Mouse (Mus musculus): Measurements from ENCODE around the gene Tlr6.

Tlr6 gene

DNA sequence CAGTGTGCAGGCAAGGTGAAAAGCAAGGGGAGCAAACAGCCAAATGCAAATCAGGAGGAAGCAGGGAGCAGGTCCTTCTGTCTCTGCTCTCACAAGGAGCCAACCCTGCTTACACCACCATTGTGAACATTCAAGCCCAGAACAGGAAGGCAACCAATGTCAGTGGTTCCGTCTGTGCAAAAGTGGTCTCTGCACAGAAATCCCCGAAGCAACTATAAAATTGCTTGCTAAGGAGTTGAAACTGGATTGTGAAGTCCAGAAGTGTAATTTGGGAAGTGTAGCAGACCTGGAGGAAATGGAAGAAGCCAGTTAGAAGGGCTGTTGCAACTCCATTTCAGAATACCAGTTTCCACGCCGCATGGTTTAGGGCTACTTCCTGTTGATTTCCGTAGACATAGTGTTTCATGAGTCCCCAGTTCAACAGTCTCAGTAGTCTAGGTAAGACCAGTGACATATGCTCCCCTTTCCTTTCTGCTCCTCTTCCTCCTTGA is 37.0 kb downstream of the Tlr6 start:
- no peak for DNase-seq

DNA sequence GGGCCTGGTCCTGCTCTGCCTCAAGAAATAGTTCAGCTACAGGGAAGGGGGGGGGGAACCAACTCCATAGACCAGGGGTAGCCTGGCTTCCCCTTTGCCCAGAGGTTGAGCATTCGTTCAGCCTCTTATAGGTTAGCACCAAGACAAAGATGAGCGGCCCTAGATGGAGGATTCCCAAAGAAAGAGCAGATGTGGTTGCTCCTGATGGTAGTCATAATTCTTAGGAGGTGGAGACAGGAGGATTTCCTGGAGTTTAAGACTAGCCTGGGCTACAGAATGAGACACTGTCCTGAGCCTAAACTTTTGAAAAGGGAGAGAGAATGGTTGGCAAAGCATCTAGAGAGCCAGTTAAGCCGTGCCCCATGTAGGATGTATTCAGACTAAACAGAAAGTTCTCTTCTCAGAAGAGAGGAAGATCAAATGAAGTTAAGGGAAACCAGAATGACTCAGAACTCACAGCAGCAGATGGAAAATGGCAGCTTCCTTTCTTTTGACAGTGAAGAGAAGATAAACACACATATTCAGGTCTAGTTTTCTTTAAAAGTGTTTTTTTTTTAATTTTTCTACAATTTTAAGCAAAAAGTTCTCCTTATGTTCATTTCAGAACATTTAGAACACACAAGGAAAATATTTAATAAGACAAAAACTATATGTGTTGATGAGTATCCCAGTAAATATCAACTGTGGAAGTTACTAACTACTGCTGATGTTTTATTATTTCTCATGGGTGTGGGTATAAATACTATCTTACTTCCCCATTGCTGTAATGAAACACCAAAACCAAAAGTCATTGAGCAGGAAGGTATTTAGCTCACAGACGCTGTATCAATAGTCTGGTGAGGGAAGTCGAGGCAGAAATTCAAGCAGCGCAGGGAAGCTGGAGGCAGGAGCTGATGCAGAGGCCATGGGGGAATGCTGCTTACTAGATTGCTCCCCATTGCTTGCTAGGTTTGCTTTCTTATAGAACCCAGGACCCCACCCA is 41.0 kb downstream of the Tlr6 start:
- DNase-seq, result no peak

DNA sequence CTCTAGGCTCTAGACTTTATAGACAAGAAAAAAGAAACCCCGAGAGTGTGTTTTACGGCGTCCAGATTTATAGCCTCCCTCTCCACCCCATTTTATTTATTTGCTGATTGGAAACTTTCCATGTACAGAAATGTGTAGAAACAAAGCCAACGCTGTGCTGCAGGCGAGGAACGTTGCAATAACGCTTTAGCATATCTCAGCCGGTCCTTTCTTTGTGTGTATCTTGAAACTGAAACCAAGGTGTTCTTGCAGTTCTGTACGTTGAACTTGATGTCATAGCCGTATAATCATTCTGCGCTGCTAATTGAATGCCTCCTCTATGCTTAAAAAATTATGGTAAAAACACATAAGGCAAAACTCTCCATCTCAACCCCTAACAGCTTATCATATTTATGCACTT is 42.2 kb downstream of the Tlr6 start:
- DNase-seq, result no peak

DNA sequence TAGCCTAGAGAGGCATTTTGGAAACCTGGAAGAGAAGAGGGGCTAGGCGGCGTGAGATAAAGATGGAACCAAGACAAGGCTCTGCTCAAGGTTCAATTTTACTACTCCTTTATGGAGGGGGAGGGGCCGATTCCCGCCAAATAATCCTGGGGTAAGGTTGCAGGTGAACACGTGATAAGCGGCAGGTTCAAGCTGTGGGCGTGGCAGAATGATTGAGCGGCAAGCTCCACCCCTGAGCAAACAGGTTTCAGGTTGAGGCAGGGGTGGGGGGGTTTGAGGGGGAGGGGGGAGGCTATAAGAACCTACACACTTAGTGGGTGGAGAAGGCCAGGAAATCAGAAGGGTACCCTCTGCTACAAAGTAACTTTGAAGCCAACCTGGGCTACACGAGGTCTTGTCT is 42.7 kb downstream of the Tlr6 start:
- no peak for DNase-seq

DNA sequence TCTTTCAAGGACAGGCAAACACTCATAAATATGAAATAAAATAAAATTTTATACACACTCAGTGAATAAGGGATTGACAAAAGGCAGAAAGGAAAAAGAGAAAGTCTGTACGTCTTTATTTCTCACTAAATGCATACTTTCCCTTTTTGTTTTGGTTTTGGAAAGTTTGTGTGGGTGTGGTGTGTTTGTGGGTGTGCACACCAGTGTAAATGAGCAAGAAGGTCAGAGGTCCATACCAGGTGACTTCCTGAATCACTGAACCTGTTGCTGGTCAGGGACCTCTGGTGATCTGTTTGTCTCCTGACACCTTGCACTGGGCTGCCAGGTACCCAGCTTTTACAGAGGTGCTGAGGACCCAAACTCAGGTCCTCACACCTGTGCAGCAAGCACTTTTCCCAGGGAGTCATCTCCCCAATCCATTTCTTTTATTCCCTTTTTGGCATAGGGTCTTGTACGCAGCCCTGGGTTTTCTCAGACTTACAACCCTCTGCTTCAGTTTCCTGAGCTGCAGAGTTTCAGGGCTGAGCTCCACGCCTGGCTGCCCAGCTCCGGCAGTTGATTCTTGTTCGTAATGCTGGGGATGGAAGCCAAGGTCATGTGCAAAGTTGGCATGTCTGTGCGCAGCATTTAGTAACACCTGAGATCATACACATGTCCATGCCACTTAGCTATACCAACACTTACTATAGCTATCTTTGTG is 51.2 kb downstream of the Tlr6 start:
- no peak for DNase-seq

DNA sequence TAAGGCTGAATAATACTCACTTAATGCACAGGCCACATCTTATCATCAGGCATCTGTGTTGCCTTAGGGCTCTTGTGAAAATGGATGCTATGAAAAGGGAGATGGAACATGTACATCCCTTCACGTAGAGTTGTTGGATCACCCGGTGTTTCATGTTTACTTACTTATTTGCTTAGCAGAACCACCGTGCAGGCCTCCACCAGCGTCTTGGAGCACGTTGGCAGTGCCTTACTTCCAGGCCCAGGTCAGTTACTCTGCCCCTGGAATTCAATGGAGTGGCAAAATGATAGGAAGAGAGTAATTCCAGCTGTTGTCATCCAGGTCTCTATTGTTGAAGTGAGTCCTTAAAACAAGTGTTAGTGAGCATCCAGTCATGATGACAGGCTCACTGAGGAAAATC is 52.0 kb downstream of the Tlr6 start:
- DNase-seq, result no peak

DNA sequence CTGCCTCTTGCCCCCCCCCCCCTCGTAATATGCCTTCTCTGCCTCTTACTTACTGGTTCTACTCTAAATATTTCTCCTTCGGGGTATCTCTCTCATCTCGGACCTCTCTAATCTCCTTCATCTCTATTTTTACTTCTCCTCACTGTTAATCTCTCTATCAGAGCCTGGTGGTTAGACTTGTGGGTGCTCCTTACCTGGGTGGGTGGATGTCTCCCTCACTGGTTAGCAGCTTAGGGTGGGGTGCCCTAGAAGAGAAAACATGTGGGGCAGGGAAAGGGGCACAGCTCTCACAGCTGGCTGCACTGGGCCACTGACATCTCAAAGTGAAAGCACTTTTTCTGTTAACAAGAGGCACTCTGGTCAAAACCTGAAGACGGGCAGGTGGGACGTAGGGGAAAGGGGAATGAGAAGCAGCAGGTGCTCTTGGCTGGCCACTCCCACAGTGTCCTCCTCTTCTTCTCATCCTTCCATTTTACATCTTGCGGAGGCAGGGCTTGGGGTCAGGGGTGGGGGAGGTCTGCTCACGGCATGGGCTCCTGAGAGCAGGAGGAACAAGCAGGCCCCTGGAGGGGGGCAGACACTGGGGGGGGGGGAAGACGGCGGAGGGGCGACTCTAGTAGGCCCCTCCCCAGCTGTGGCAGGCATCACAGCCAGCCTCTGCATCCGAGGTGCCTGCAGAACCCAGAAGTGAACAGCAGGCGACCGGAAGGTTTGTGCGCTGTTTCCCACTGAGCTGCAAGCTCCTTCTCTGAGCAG is 54.2 kb downstream of the Tlr6 start:
- peak; percentile 60 for DNase-seq
